Mouse (Mus musculus): ENCODE results near the gene Slc6a21. TPM values are rescaled to one million over a fixed set of nuclear protein-coding genes. Genes with fewer than 3 reads are reported as not detected.

Gene Slc6a21
- not detected for total RNA-seq (2021)

GRCm38 (mm10) chr7:45277136-45277760, at the start of gene Slc6a21:
TSS of gene Slc6a21 (plus strand) at chr7:45277513.
- intact Hi-C loops (cut with DNase I), result no loop called here

DNA sequence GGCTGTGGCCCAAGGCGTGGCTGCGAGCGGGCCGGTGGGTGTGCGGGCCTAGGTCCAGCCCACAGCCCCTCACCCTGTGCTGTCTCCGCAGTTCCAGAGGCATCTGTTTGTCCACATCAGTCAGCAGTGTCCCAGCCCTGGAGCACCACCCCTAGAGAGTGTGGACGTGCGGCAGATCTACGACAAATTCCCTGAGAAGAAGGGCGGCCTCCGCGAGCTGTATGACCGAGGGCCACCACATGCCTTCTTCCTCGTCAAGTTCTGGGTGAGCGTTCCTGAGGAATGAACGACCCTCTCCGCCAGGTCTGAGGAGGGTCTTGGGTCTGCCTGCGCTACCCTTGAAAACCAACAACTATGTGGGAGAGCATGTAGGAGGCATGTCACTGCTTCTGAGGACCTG, 48.8 kb upstream of the Slc6a21 start:
- intact Hi-C loops (cut with DNase I), result no loop called here

More at GRCm38 (mm10) chr7:45277136-45277760, at the start of gene Slc6a21:
- DNase-seq, result peak; percentile 64

DNA sequence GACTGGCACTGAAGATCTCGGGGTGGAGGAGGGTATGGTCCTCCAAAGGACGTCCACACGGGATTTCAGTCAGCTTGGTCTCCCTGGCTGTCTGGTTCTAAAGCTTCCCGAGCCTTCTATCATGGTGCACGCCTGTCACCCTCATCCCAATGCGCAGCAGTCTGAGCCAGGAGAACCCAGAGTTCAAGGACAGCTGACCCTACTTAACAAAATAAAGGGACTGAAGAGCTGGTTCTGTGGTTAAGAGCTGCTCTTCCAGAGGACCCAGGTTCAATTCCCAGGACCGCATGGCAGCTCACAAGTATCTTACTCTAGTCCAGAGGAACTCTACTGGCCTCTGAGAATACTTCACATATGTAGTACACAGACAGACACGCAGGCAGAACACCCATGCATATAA, 48.3 kb upstream of the Slc6a21 start:
- intact Hi-C loops (cut with DNase I), result no loop called here
- DNase-seq, result no peak

More for the DNA sequence above, 48.8 kb upstream of the Slc6a21 start:
- no peak for DNase-seq

- intact Hi-C loops (cut with DNase I), result no loop called here
- no peak for DNase-seq
Observed at GRCm38 (mm10) chr7:45229459-45230203, 47.7 kb upstream of the Slc6a21 start.

DNA sequence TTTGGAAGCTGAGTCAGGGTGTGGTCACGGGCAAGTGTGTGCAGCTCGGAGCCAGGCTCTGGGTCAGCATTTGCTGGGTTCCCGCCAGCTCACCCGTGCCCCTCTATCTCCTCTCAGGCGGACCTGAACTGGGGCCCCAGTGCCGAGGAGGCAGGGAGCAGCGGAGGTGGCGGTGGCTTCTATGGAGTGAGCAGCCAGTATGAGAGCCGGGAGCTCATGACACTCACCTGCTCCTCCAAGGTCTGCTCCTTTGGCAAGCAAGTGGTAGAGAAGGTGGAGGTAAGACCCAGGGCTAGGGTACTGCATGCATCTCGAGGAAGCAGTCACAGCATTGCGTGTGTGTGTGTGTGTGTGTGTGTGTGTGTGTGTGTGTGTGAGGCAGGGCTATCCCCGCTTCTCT, 46.1 kb upstream of the Slc6a21 start:
- DNase-seq, result no peak
- intact Hi-C loops (cut with DNase I), result no loop called here

GRCm38 (mm10) chr7:45231941-45232340, 45.4 kb upstream of the Slc6a21 start:
- DNase-seq, result no peak
- intact Hi-C loops (cut with DNase I), result no loop called here

DNA sequence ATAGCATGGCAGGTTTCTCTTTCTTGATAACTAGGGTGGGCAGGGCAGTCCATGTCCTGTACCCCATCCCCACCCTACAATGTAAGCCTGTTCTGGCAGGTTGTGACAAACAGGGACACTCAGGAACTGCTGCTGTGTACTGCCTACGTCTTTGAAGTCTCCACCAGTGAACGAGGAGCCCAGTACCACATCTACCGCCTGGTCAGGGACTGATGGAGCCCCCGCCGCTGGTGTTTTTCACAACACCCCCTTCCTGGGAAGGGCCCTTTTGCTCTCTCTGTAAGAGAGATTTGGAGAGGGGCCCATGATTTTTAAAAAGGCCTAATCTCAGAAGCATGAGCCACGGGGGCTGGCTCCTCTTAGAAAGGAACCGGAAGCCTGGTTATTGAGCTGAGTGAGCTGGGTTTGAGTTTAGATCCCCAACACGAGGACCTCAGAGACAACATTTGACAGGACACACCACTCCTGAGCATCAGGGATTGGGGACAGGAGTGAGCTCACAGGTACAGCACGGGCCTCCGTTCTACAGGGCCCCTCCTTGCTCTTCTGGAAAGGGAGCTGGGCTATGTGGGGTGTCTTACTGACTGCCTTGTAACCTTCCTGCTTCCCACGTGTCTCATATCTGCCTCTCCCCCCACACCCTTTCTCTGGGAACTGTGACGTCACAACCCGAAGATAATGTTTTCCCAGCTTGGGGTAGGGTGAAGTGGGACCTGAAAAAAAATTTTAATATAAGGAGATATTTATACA, 44.4 kb upstream of the Slc6a21 start:
- no peak for DNase-seq
- intact Hi-C loops (cut with DNase I), result no loop called here

DNA sequence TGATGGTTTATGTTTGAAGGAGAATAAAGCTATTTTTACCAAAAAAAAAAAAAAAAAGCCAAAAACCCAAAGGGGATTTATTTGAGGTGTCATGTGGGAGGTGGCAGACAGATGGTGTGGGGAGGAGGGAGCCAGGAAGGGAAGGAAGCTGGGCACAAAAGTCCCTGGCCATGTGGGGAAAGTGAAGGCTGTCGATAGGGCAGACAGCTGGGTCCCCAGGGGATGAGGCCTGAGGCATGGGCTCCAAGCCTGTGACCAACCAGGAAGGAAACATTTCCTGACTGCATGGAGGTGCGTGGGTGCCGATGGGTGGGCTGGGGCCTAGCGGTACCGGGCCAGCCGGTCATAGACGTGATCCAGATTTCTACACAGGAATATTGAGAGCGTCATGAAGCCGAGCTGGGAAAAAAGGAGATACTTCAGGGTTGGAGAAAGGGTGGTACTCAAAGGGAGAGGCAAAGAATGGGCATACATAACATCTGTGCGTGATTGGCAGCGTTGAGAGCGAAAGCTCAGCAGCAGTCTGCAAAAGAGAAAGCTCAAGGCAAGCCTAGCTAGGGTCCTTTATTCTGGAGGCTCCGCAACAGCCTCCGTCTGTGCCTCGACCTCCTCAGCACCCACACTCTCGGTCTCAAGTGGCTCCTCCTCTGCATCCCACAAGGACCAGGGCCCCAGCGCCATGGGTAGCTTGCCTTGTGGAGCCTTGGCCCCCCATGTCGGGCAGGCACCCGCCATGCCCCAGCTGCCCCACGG, 43.6 kb upstream of the Slc6a21 start:
- intact Hi-C loops (cut with DNase I), result no loop called here
- peak; percentile 81 for DNase-seq

- no peak for DNase-seq
- intact Hi-C loops (cut with DNase I), result no loop called here
Observed at GRCm38 (mm10) chr7:45234333-45234841, 42.9 kb upstream of the Slc6a21 start.

- DNase-seq, result peak; percentile 59
- intact Hi-C loops (cut with DNase I), result no loop called here
Observed at GRCm38 (mm10) chr7:45234922-45235571, 42.3 kb upstream of the Slc6a21 start.

GRCm38 (mm10) chr7:45235656-45236180, 41.6 kb upstream of the Slc6a21 start:
- intact Hi-C loops (cut with DNase I), result no loop called here
- no peak for DNase-seq

DNA sequence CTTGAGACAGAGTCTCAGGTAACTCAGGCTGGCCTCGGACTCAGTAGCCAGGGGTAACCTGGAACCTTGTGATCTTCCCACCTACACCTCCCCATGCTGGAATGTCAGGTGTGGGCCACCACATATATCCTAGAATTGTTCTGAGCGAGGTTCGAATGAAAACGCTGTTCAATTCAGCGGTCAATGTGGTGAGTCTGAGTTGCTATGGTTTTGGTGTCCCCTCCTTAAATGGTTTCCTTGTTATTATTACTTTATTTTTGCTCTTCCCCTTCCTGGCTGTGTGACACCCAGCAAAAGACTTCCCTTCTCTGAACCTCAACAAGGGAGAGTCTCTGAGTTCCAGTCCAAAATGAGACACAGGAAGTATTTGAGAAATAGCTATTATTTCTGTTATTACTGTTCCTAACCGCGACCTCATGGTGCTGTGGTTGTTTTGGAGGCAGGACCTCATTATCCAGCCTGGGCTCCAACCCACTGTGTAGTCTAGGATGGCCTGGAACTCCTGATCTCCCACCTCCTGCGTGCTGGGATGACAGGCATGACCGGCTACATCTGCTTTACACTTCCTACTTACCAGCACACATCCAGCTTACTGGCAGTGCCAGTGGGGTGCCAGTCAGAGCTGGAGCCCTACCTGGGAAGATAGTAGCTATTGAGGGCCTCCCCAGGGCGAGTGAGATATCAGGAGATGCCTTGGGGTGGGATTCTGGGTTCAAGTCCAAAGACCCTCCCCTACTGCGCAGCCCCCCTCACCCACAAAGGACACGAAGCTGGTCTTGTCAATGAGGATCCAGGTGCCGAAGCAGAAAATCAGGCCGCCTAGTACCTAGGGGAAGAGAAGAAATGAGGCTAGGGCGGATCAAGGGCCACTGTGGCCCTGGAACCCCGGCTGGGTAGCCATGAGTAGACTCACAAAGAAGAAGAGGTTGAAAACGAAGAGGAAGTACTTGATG, 39.3 kb upstream of the Slc6a21 start:
- DNase-seq, result no peak
- intact Hi-C loops (cut with DNase I), result no loop called here

- no peak for DNase-seq
- intact Hi-C loops (cut with DNase I), result no loop called here
Observed at GRCm38 (mm10) chr7:45238723-45239496, 38.4 kb upstream of the Slc6a21 start, which contains the start of gene Cd37. TSS of gene Cd37 (minus strand) at chr7:45239115.

- intact Hi-C loops (cut with DNase I), result no loop called here
- DNase-seq, result no peak
Observed at GRCm38 (mm10) chr7:45240109-45240508, 37.2 kb upstream of the Slc6a21 start.

GRCm38 (mm10) chr7:45240633-45241388, 36.5 kb upstream of the Slc6a21 start, which contains the start of gene Slc6a16:
TSS of gene Slc6a16 (plus strand) at chr7:45241085.
- DNase-seq, result peak; percentile 59
- intact Hi-C loops (cut with DNase I), result no loop called here

DNA sequence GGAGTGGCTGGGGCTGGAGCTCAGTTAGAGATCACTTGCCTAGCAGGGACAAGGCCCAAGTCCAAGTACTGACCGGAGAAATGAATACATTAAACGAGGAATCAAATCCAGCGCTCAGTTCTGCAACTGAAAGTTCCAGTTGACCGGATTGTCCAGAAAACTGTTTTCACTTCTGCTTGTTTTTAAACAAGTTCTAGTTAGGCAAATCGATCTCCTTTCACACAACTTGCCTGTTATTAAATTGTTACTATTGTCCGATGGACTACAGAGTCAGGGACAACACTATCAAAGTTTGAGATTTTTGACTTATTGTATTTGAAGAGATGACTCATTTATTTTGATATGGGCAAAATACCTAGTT, 35.9 kb upstream of the Slc6a21 start:
- intact Hi-C loops (cut with DNase I), result no loop called here
- DNase-seq, result no peak

GRCm38 (mm10) chr7:45247666-45248065, 29.6 kb upstream of the Slc6a21 start:
- no peak for DNase-seq
- intact Hi-C loops (cut with DNase I), result no loop called here

All from left cerebral cortex, postnatal 4 days (tissue).